ENCODE assay signal across 8 mouse cellular contexts in genomic region chr7:44495992-44496770, GRCm38 (mm10). TPM values are rescaled to one million over a fixed set of nuclear protein-coding genes. Genes with fewer than 3 reads are reported as not detected.
DNase-seq lines count a peak whose midpoint lies in the region; ATAC-seq lines count a peak whose summit lies in the region.

Emc10 (minus strand) TSS chr7:44496529.
Fam71e1 (plus strand) TSS chr7:44496581.

- no peaks in the 10 kb centered on the region for H3K27me3 ChIP-seq in forebrain, embryonic 14.5 days (replicated peaks; ENCODE audit: control insufficient read depth, insufficient read depth, low read length)
- no peaks in the 10 kb centered on the region for H3K27me3 ChIP-seq in neural tube, embryonic 15.5 days (replicated peaks)

- H3K9me3 ChIP-seq in forebrain, embryonic 14.5 days (replicated peaks; ENCODE audit: control insufficient read depth, low read length), result no peaks in the 10 kb centered on the region
- no peaks in the 10 kb centered on the region for H3K9me3 ChIP-seq in neural tube, embryonic 15.5 days (replicated peaks)

- ATAC-seq in forebrain, embryonic 14.5 days, result peak; percentile 96
- ATAC-seq in neural tube, embryonic 15.5 days (ENCODE audit: low FRiP score), result peak; percentile 95

- DNase-seq in ES-CJ7 (ENCODE audit: low read depth, low spot score), result peak; percentile 100
- peak; percentile 99 for DNase-seq in cerebellum, adult 11 months
- DNase-seq in forebrain, embryonic 14.5 days (ENCODE audit: low spot score), result peak; percentile 99
- peak; percentile 98 for DNase-seq in heart, postnatal 14 days
- peak; percentile 98 for DNase-seq in layer of hippocampus, adult 11-12 months (ENCODE audit: low spot score)
- peak; percentile 96 to 98 for DNase-seq in lung, adult 18-20 months
- peak; percentile 98 for DNase-seq in testis, postnatal 14 days (ENCODE audit: low spot score)

- peak within 1 kb of the TSS; percentile 97 for H3K27ac ChIP-seq in forebrain, embryonic 14.5 days (ENCODE audit: low read depth, low read length)
- peak within 1 kb of the TSS; percentile 99 for H3K27ac ChIP-seq in neural tube, embryonic 15.5 days (replicated peaks)

- peak within 1 kb of the TSS; percentile 73 for H3K4me3 ChIP-seq in forebrain, embryonic 14.5 days (ENCODE audit: low read depth, low read length)
- peak within 1 kb of the TSS; percentile 77 for H3K4me3 ChIP-seq in neural tube, embryonic 15.5 days (replicated peaks)

- 0% methylated on average over 57 of the region's 58 CpGs for WGBS in forebrain, embryonic 14.5 days
- WGBS in neural tube, embryonic 15.5 days, result under 1% methylated on average over 58 of the region's 58 CpGs

- H3K4me1 ChIP-seq in forebrain, embryonic 14.5 days (ENCODE audit: control insufficient read depth, insufficient read depth, low read length), result peaks cover 21% of the 10 kb centered on the region
- peaks cover 31% of the 10 kb centered on the region for H3K4me1 ChIP-seq in neural tube, embryonic 15.5 days

- peak within 1 kb of the TSS; percentile 82 for H3K4me2 ChIP-seq in forebrain, embryonic 14.5 days (ENCODE audit: low read length)
- peak within 1 kb of the TSS; percentile 83 for H3K4me2 ChIP-seq in neural tube, embryonic 15.5 days

- intact Hi-C loops in heart, postnatal 14 days (cut with DNase I), result no loop called here

- peak within 1 kb of the TSS; percentile 95 for H3K9ac ChIP-seq in forebrain, embryonic 14.5 days (ENCODE audit: low read length)
- peak within 1 kb of the TSS; percentile 97 for H3K9ac ChIP-seq in neural tube, embryonic 15.5 days (replicated peaks)

- peaks cover 33% of the 10 kb centered on the region for H3K36me3 ChIP-seq in forebrain, embryonic 14.5 days (ENCODE audit: control insufficient read depth, insufficient read depth, low read length)
- H3K36me3 ChIP-seq in neural tube, embryonic 15.5 days, result peaks cover 28% of the 10 kb centered on the region

RNA-seq across cellular contexts. Expression of gene Emc10, which starts in this region (rescaled TPM):
- 147 and 154 TPM in 2 replicates for polyA plus RNA-seq in forebrain, embryonic 14.5 days (2014; fragmentation: Nextera tagmentation; extraction: Ambion mirVana)
- 10 to 100 TPM; 95.4 to 98.8 TPM for total RNA-seq in heart, postnatal 14 days (2021)
- 144 and 157 TPM in 2 replicates for polyA plus RNA-seq in neural tube, embryonic 15.5 days (2015; fragmentation: Nextera tagmentation; extraction: Ambion mirVana)

RNA-seq across cellular contexts. Expression of gene Fam71e1, which starts in this region (rescaled TPM):
- polyA plus RNA-seq in forebrain, embryonic 14.5 days (2014; fragmentation: Nextera tagmentation; extraction: Ambion mirVana), result 13.0 and 24.0 TPM in 2 replicates
- 1 to 10 TPM; 5.3 to 6.5 TPM for total RNA-seq in heart, postnatal 14 days (2021)
- polyA plus RNA-seq in neural tube, embryonic 15.5 days (2015; fragmentation: Nextera tagmentation; extraction: Ambion mirVana), result 22.6 and 23.2 TPM in 2 replicates

Comparison
In these comparisons a context has a peak if more than half of its experiments do, and no peak if none do; other contexts are left out.
1. Peak in every context shown above with its lines: DNase-seq, ATAC-seq, H3K4me3 ChIP-seq and H3K27ac ChIP-seq.